Mouse (Mus musculus): ENCODE measurements around the gene Prdm4. TPM values are rescaled to one million over a fixed set of nuclear protein-coding genes. Genes with fewer than 3 reads are reported as not detected.

The Prdm4 gene
- polyA plus RNA-seq, 1 experiment from 2014 or later, result 14.1 TPM

GRCm38 (mm10) chr10:85929962-85930361, 13.0 kb upstream of the Prdm4 start:
- no peaks in the 10 kb centered on the region for H3K9me3 ChIP-seq
- no peak overlapping the region for H3K9ac ChIP-seq
- 82% methylated on average over 11 of the region's 11 CpGs for WGBS
- H3K36me3 ChIP-seq, result no peaks in the 10 kb centered on the region
- ATAC-seq (ENCODE audit: borderline replicate concordance, extremely low read depth, low FRiP score, low TSS enrichment), result no peak
- peaks cover 20% of the 10 kb centered on the region; the same call in 1 of the 2 replicates for H3K4me1 ChIP-seq
- H3K27me3 ChIP-seq, result peaks cover 19% of the 10 kb centered on the region
- H3K4me3 ChIP-seq, result no peak overlapping the region
- no peak overlapping the region for H3K4me2 ChIP-seq
- no peak overlapping the region for H3K27ac ChIP-seq

- no peaks in the 10 kb centered on the region for H3K36me3 ChIP-seq
- H3K27me3 ChIP-seq, result peaks cover 19% of the 10 kb centered on the region
- H3K9me3 ChIP-seq, result no peaks in the 10 kb centered on the region
- H3K27ac ChIP-seq, result no peak overlapping the region
- no peak overlapping the region for H3K9ac ChIP-seq
- H3K4me2 ChIP-seq, result peak overlapping the region; percentile 96
- peak overlapping the region; percentile 54 for H3K4me3 ChIP-seq
- no peak for ATAC-seq (ENCODE audit: borderline replicate concordance, extremely low read depth, low FRiP score, low TSS enrichment)
- peaks cover 20% of the 10 kb centered on the region; the same call in 1 of the 2 replicates for H3K4me1 ChIP-seq
- WGBS, result 39% methylated on average over 11 of the region's 11 CpGs
Observed at GRCm38 (mm10) chr10:85929208-85929591, 12.3 kb upstream of the Prdm4 start.

GRCm38 (mm10) chr10:85928499-85929207, 11.7 kb upstream of the Prdm4 start:
- H3K4me3 ChIP-seq, result peak overlapping the region; percentile 54
- H3K9ac ChIP-seq, result peak overlapping the region; percentile 35; the same call in 1 of the 2 replicates
- under 1% methylated on average over 63 of the region's 63 CpGs for WGBS
- no peaks in the 10 kb centered on the region for H3K36me3 ChIP-seq
- no peaks in the 10 kb centered on the region for H3K9me3 ChIP-seq
- peak; percentile 79 for ATAC-seq (ENCODE audit: borderline replicate concordance, extremely low read depth, low FRiP score, low TSS enrichment)
- H3K27ac ChIP-seq, result no peak overlapping the region
- peak overlapping the region; percentile 96 for H3K4me2 ChIP-seq
- peaks cover 21% of the 10 kb centered on the region for H3K27me3 ChIP-seq
- peaks cover 20% of the 10 kb centered on the region; the same call in 1 of the 2 replicates for H3K4me1 ChIP-seq

- Histone ChIP-seq H3K27ac (no peak within 1 kb of the TSS), H3K9me3 (no peaks in the 10 kb centered on the region), H3K4me2 (peak within 1 kb of the TSS; percentile 96), H3K4me3 (peak within 1 kb of the TSS; percentile 54), H3K36me3 (no peaks in the 10 kb centered on the region), H3K27me3 (peaks cover 21% of the 10 kb centered on the region), H3K9ac (peak within 1 kb of the TSS; percentile 35; the same call in 1 of the 2 replicates), H3K4me1 (peaks cover 20% of the 10 kb centered on the region; the same call in 1 of the 2 replicates)
- WGBS, result 1% methylated on average over 23 of the region's 23 CpGs
- peak; percentile 19; the same call in 1 of the 2 replicates for ATAC-seq (ENCODE audit: borderline replicate concordance, extremely low read depth, low FRiP score, low TSS enrichment)
Observed at GRCm38 (mm10) chr10:85927676-85928445, 10.9 kb upstream of the Prdm4 start, which contains the start of gene Ascl4. Gene Ascl4 (plus strand): TSS chr10:85927681.

- no peak for ATAC-seq (ENCODE audit: borderline replicate concordance, extremely low read depth, low FRiP score, low TSS enrichment)
- no peaks in the 10 kb centered on the region for H3K9me3 ChIP-seq
- H3K9ac ChIP-seq, result no peak overlapping the region
- no peak overlapping the region for H3K4me3 ChIP-seq
- 64% methylated on average over 8 of the region's 8 CpGs for WGBS
- no peak overlapping the region for H3K4me2 ChIP-seq
- no peaks in the 10 kb centered on the region for H3K27me3 ChIP-seq
- H3K4me1 ChIP-seq, result no peaks in the 10 kb centered on the region
- H3K27ac ChIP-seq, result no peak overlapping the region
- H3K36me3 ChIP-seq, result peaks cover 85% of the 10 kb centered on the region
Observed at GRCm38 (mm10) chr10:85879886-85880486, 37.0 kb downstream of the Prdm4 start.

- WGBS, result 72% methylated on average over 5 of the region's 5 CpGs
- Histone ChIP-seq H3K4me2 (no peak overlapping the region), H3K27ac (no peak overlapping the region), H3K36me3 (peaks cover 55% of the 10 kb centered on the region), H3K4me1 (peaks cover 11% of the 10 kb centered on the region), H3K4me3 (no peak overlapping the region), H3K27me3 (no peaks in the 10 kb centered on the region), H3K9ac (no peak overlapping the region), H3K9me3 (no peaks in the 10 kb centered on the region)
- no peak for ATAC-seq (ENCODE audit: borderline replicate concordance, extremely low read depth, low FRiP score, low TSS enrichment)
Observed at GRCm38 (mm10) chr10:85875812-85876211, 41.1 kb downstream of the Prdm4 start.

- Histone ChIP-seq H3K4me2 (no peak overlapping the region), H3K27me3 (no peaks in the 10 kb centered on the region), H3K9ac (no peak overlapping the region), H3K4me3 (no peak overlapping the region), H3K27ac (no peak overlapping the region), H3K9me3 (no peaks in the 10 kb centered on the region), H3K4me1 (peaks cover 11% of the 10 kb centered on the region), H3K36me3 (peaks cover 39% of the 10 kb centered on the region)
- WGBS, result 72% methylated on average over 13 of the region's 13 CpGs
- no peak for ATAC-seq (ENCODE audit: borderline replicate concordance, extremely low read depth, low FRiP score, low TSS enrichment)
Observed at GRCm38 (mm10) chr10:85873861-85874544, 42.9 kb downstream of the Prdm4 start.

- Histone ChIP-seq H3K36me3 (peaks cover 27% of the 10 kb centered on the region), H3K4me3 (peak overlapping the region; percentile 96), H3K9me3 (no peaks in the 10 kb centered on the region), H3K4me2 (peak overlapping the region; percentile 72), H3K27ac (no peak overlapping the region), H3K9ac (peak overlapping the region; percentile 86), H3K27me3 (no peaks in the 10 kb centered on the region), H3K4me1 (peaks cover 11% of the 10 kb centered on the region)
- ATAC-seq (ENCODE audit: borderline replicate concordance, extremely low read depth, low FRiP score, low TSS enrichment), result 0 out of 2 replicates have a peak, but pooled peaks have one; percentile 16
- WGBS, result 2% methylated on average over 5 of the region's 5 CpGs
Observed at GRCm38 (mm10) chr10:85872479-85872773, 44.5 kb downstream of the Prdm4 start.

- WGBS, result under 1% methylated on average over 55 of the region's 55 CpGs
- H3K4me1 ChIP-seq, result peaks cover 11% of the 10 kb centered on the region
- no peaks in the 10 kb centered on the region for H3K27me3 ChIP-seq
- H3K36me3 ChIP-seq, result peaks cover 22% of the 10 kb centered on the region
- peak overlapping the region; percentile 39; the same call in 1 of the 2 replicates for H3K27ac ChIP-seq
- peak; percentile 92 for ATAC-seq (ENCODE audit: borderline replicate concordance, extremely low read depth, low FRiP score, low TSS enrichment)
- peak overlapping the region; percentile 96 for H3K4me3 ChIP-seq
- H3K4me2 ChIP-seq, result peak overlapping the region; percentile 72
- peak overlapping the region; percentile 86 for H3K9ac ChIP-seq
- H3K9me3 ChIP-seq, result no peaks in the 10 kb centered on the region
Observed at GRCm38 (mm10) chr10:85871698-85872478, 45.1 kb downstream of the Prdm4 start.

- Histone ChIP-seq H3K27ac (peak overlapping the region; percentile 63), H3K9me3 (no peaks in the 10 kb centered on the region), H3K4me3 (no peak overlapping the region), H3K36me3 (no peaks in the 10 kb centered on the region), H3K4me2 (no peak overlapping the region), H3K9ac (no peak overlapping the region), H3K27me3 (no peaks in the 10 kb centered on the region), H3K4me1 (peaks cover 4% of the 10 kb centered on the region; the same call in 1 of the 2 replicates)
- 26% methylated on average over 4 of the region's 4 CpGs for WGBS
- peak; percentile 93 for ATAC-seq (ENCODE audit: borderline replicate concordance, extremely low read depth, low FRiP score, low TSS enrichment)
Observed at GRCm38 (mm10) chr10:85846105-85846862, 70.7 kb downstream of the Prdm4 start.
